Mouse (Mus musculus) neutrophil, adult 5-6 weeks (primary cell): ENCODE measurements around the gene 6030445D17Rik. TPM values are rescaled to one million over a fixed set of nuclear protein-coding genes. Genes with fewer than 3 reads are reported as not detected.

ENCODE experiments used
- total RNA-seq: library from RNA; stranded (forward); fragments of 200-1000 nt; gene quantifications from 2 replicates; pipeline ENCODE4 v1.2.3, GENCODE M21; 2017

6030445D17Rik gene
- total RNA-seq, 1 experiment from 2014 or later = not detected

Other genes with a start within 250 kb of the 6030445D17Rik start
- 1.2 and 1.6 TPM in 2 replicates for gene Tcea3, start 214.5 kb upstream of the 6030445D17Rik start, total RNA-seq
- gene Zfp46, start 177.6 kb upstream of the 6030445D17Rik start, total RNA-seq = 11.1 and 13.4 TPM in 2 replicates
- 158 and 175 TPM in 2 replicates for gene Hnrnpr, start 151.3 kb upstream of the 6030445D17Rik start, total RNA-seq
- gene Htr1d, start 38.7 kb upstream of the 6030445D17Rik start, total RNA-seq = not detected in 2 replicates
- gene Luzp1, start 7.5 kb downstream of the 6030445D17Rik start, total RNA-seq = 0.74 and 0.93 TPM in 2 replicates
- 71.6 and 74.6 TPM in 2 replicates for gene Kdm1a, start 140.5 kb downstream of the 6030445D17Rik start, total RNA-seq
- gene Tex46, start 148.2 kb downstream of the 6030445D17Rik start, total RNA-seq = not detected in 2 replicates
- gene Lactbl1, start 160.4 kb downstream of the 6030445D17Rik start, total RNA-seq = not detected in 2 replicates